Mouse (Mus musculus): ENCODE results near the gene Exog.

GRCm38 (mm10) chr9:119484420-119484819 lies 39.7 kb downstream of the Exog start:
- no peak for TF ChIP-seq POLR2A (IDR thresholded peaks at IDR 0.05; ENCODE audit: borderline replicate concordance, extremely low read depth, low read depth, low read length)
- no peak for TF ChIP-seq CTCF (IDR thresholded peaks at IDR 0.05; ENCODE audit: insufficient read depth, low read length)

Data from lung, adult 2 months (tissue).